Mouse (Mus musculus) ES-E14 (cell line): ENCODE results near the gene Pla2g4a.

ENCODE experiments used
- CHD2 ChIP-seq: IDR thresholded peaks from 2 replicates; pipeline ENCODE4 v1.6.1; 2014; ENCODE audit warnings: mild to moderate bottlenecking, low read depth, low read length, inconsistent platforms
- HCFC1 ChIP-seq: IDR thresholded peaks from 2 replicates; pipeline ENCODE4 v1.6.1; 2012; ENCODE audit warnings: low read length, inconsistent platforms, borderline replicate concordance; ENCODE audit not compliant: insufficient read depth
- MAFK ChIP-seq: IDR thresholded peaks from 2 replicates; pipeline ENCODE4 v1.6.1; 2014; ENCODE audit warnings: mild to moderate bottlenecking, low read depth, low read length, inconsistent platforms; ENCODE audit not compliant: insufficient read depth
- ZC3H11A ChIP-seq: IDR thresholded peaks from 2 replicates; pipeline ENCODE4 v1.6.1; 2012; ENCODE audit warnings: low read depth, mild to moderate bottlenecking, inconsistent platforms, low read length, borderline replicate concordance
- ZNF384 ChIP-seq: IDR thresholded peaks from 2 replicates; pipeline ENCODE4 v1.6.1; 2012; ENCODE audit warnings: low read depth, low read length, inconsistent platforms

- no peak for TF ChIP-seq ZC3H11A
- TF ChIP-seq ZNF384 = no peak
- TF ChIP-seq CHD2 = no peak
- no peak for TF ChIP-seq HCFC1
- no peak for TF ChIP-seq MAFK
Measured at GRCm38 (mm10) chr1:149854867-149855266, 106.2 kb downstream of the Pla2g4a start.
